Mouse (Mus musculus) limb, embryonic 10.5 days (tissue): ENCODE measurements around the gene Parg. TPM values are rescaled to one million over a fixed set of nuclear protein-coding genes. Genes with fewer than 3 reads are reported as not detected.

Source experiments
- DNase-seq: peaks from one replicate; pipeline ENCODE4 v3.0.0-alpha.2; 2017; ENCODE audit warnings: low spot score
- H3K27ac ChIP-seq: fragments of 300-500 bp; sonication (generic); 2 replicates; pipeline ENCODE4 v1.5.1; 2016; ENCODE audit warnings: mild to moderate bottlenecking
- H3K27me3 ChIP-seq: fragments of 300-500 bp; sonication (generic); 2 replicates; pipeline ENCODE4 v1.6.1; 2016; ENCODE audit warnings: low read depth, mild to moderate bottlenecking; ENCODE audit not compliant: poor library complexity, severe bottlenecking
- H3K36me3 ChIP-seq: fragments of 300-500 bp; sonication (generic); 2 replicates; pipeline ENCODE4 v1.6.1; 2016; ENCODE audit warnings: mild to moderate bottlenecking, moderate library complexity
- H3K4me1 ChIP-seq: fragments of 300-500 bp; sonication (generic); 2 replicates; pipeline ENCODE4 v1.6.1; 2016
- H3K4me3 ChIP-seq: fragments of 300-500 bp; sonication (generic); 2 replicates; pipeline ENCODE4 v1.5.1; 2016; ENCODE audit warnings: mild to moderate bottlenecking, moderate library complexity
- H3K9me3 ChIP-seq: fragments of 300-500 bp; sonication (generic); replicated peaks from 2 replicates; pipeline ENCODE4 v1.6.1; 2016; ENCODE audit warnings: mild to moderate bottlenecking
- WGBS: fragments of 180-500 bp; shearing (Covaris S2); methylation state at CpG from one replicate; pipeline ENCODE4 v1.1.7; 2016; 5-methylcytosine and 5-hydroxymethylcytosine counted together
- polyA plus RNA-seq: library from polyadenylated mRNA; unstranded; fragments of >200 nt; fragmentation: Nextera tagmentation; extraction: Ambion mirVana; gene quantifications from 2 replicates; pipeline ENCODE4 v1.2.1, GENCODE M21; 2016

Gene Parg
- polyA plus RNA-seq, 1 experiment from 2014 or later: 56.0 TPM

- Histone ChIP-seq H3K27ac (no peak overlapping the region), H3K9me3 (no peaks in the 10 kb centered on the region), H3K4me3 (no peak overlapping the region), H3K27me3 (no peaks in the 10 kb centered on the region), H3K4me1 (no peaks in the 10 kb centered on the region), H3K36me3 (peaks cover 18% of the 10 kb centered on the region)
- WGBS: 83% methylated on average over 7 of the region's 7 CpGs
- no peak for DNase-seq
Measured at GRCm38 (mm10) chr14:32302423-32302822, 100.7 kb downstream of the Parg start.

DNA sequence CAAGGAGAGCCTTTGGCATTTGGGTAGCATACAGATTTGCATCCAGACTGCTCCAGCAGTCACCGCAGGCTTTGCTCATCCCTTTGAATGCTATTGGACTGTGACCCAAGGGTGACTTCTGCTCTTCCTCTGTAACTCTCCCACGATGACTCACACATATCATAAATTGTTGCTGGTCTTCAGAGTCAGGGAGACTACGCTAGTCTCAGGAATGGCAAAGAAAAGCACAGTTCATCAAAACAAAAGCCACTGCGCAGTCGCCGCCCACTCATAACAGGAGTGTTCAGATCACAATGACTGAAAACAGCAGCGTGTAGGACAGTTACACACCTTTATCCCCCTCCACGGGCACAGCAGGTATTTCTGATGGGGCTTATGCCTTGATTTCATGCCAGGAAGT is 103.2 kb downstream of the Parg start:
- Histone ChIP-seq H3K4me3 (no peak overlapping the region), H3K36me3 (peaks cover 5% of the 10 kb centered on the region; the same call in 1 of the 2 replicates), H3K4me1 (no peaks in the 10 kb centered on the region), H3K27ac (no peak overlapping the region), H3K9me3 (no peaks in the 10 kb centered on the region), H3K27me3 (no peaks in the 10 kb centered on the region)
- no peak for DNase-seq
- 89% methylated on average over 8 of the region's 8 CpGs for WGBS

GRCm38 (mm10) chr14:32309876-32310275 is 108.1 kb downstream of the Parg start:
- 43% methylated on average over 8 of the region's 8 CpGs for WGBS
- H3K27me3 ChIP-seq: no peaks in the 10 kb centered on the region
- peak; percentile 48 for DNase-seq

DNA sequence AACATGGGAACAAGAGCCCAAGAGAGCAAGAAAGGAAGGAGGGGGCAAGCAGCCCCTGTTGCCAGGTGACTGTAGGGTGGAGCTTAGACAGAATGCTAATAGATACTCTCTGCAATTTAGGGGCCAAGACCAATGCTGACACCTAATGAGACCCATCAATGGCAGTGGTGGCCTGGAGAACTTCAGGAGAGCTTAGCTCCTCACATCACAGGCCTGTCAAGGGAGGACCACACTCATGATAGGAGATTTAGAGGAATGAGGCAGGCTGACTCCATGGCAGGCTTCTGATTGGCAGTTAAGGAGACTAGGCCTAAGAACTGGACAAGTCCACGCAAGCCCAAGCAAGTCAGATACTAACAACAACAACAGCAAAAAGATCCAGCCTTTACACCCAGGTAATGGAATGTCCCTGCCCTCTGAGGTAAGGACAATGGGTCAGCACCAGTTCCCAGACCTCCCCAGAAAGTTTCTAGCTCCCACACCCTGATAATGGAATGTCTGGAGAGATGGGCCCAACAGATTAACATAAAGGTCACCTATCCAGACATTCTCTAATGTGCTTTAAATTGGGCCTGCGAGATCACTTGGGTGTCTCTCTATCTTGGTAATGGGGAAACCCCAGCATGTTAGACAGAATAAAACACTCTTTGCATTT is 109.8 kb downstream of the Parg start:
- Histone ChIP-seq H3K4me3 (no peak overlapping the region), H3K27me3 (no peaks in the 10 kb centered on the region), H3K4me1 (no peaks in the 10 kb centered on the region), H3K36me3 (no peaks in the 10 kb centered on the region), H3K27ac (no peak overlapping the region), H3K9me3 (no peaks in the 10 kb centered on the region)
- 82% methylated on average over 2 of the region's 2 CpGs for WGBS
- DNase-seq: no peak

More at GRCm38 (mm10) chr14:32309876-32310275, 108.1 kb downstream of the Parg start:
- Histone ChIP-seq H3K4me1 (no peaks in the 10 kb centered on the region), H3K4me3 (no peak overlapping the region), H3K27ac (no peak overlapping the region), H3K36me3 (no peaks in the 10 kb centered on the region), H3K9me3 (no peaks in the 10 kb centered on the region)

GRCm38 (mm10) chr14:32317822-32318221 is 116.1 kb downstream of the Parg start:
- 7% methylated on average over 4 of the region's 4 CpGs for WGBS
- Histone ChIP-seq H3K4me1 (peaks cover 11% of the 10 kb centered on the region), H3K4me3 (no peak overlapping the region), H3K27ac (no peak overlapping the region), H3K36me3 (no peaks in the 10 kb centered on the region), H3K9me3 (no peaks in the 10 kb centered on the region), H3K27me3 (no peaks in the 10 kb centered on the region)
- DNase-seq: no peak

GRCm38 (mm10) chr14:32321732-32322685 is 120.3 kb downstream of the Parg start, which contains the start of gene Ogdhl:
Gene Ogdhl (plus strand): TSS chr14:32322019.
- peak; percentile 95 for DNase-seq
- WGBS: 3% methylated on average over 50 of the region's 50 CpGs
- Histone ChIP-seq H3K27ac (peak within 1 kb of the TSS; percentile 87), H3K36me3 (0 out of 2 replicates have a peak, but pooled peaks cover 3% of the 10 kb centered on the region), H3K4me3 (peak within 1 kb of the TSS; percentile 66), H3K9me3 (no peaks in the 10 kb centered on the region), H3K4me1 (peaks cover 13% of the 10 kb centered on the region), H3K27me3 (no peaks in the 10 kb centered on the region)

- H3K27me3 ChIP-seq: no peaks in the 10 kb centered on the region
- peaks cover 5% of the 10 kb centered on the region; the same call in 1 of the 2 replicates for H3K36me3 ChIP-seq
- H3K9me3 ChIP-seq: no peaks in the 10 kb centered on the region
- H3K27ac ChIP-seq: 0 out of 2 replicates have a peak overlapping the region, but pooled peaks have one; percentile 87
- WGBS: 91% methylated on average over 5 of the region's 5 CpGs
- no peak for DNase-seq
- H3K4me3 ChIP-seq: no peak overlapping the region
- H3K4me1 ChIP-seq: peaks cover 9% of the 10 kb centered on the region
Measured at GRCm38 (mm10) chr14:32323221-32323620, 121.5 kb downstream of the Parg start.

DNA sequence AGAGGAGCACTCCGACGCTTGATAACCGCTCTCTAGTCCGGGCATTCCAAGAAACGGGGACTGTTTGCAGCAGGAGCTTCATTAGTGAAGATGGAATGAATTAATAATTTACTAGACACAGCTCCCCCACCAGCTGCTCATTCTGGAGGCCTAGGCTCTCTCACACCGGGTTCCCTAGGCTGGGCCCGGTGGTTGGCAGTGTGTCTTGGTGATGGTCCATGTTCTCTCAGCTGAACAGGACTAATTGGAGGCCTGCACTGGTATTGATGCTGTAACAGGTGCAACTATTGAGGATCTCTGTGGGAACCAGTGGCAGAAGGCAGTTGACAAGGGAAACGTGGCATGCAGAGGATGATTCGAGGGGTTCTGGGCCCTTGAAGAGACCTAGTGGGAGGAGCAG is 125.6 kb downstream of the Parg start:
- H3K4me3 ChIP-seq: no peak overlapping the region
- 91% methylated on average over 9 of the region's 9 CpGs for WGBS
- H3K27me3 ChIP-seq: no peaks in the 10 kb centered on the region
- peaks cover 10% of the 10 kb centered on the region for H3K36me3 ChIP-seq
- H3K27ac ChIP-seq: no peak overlapping the region
- H3K4me1 ChIP-seq: peaks cover 6% of the 10 kb centered on the region
- no peaks in the 10 kb centered on the region for H3K9me3 ChIP-seq
- DNase-seq: no peak

GRCm38 (mm10) chr14:32332515-32333445 is 131.0 kb downstream of the Parg start:
- Histone ChIP-seq H3K27ac (no peak overlapping the region), H3K4me3 (no peak overlapping the region), H3K27me3 (no peaks in the 10 kb centered on the region), H3K9me3 (no peaks in the 10 kb centered on the region), H3K4me1 (no peaks in the 10 kb centered on the region), H3K36me3 (peaks cover 47% of the 10 kb centered on the region)
- DNase-seq: no peak
- WGBS: 91% methylated on average over 20 of the region's 20 CpGs

DNA sequence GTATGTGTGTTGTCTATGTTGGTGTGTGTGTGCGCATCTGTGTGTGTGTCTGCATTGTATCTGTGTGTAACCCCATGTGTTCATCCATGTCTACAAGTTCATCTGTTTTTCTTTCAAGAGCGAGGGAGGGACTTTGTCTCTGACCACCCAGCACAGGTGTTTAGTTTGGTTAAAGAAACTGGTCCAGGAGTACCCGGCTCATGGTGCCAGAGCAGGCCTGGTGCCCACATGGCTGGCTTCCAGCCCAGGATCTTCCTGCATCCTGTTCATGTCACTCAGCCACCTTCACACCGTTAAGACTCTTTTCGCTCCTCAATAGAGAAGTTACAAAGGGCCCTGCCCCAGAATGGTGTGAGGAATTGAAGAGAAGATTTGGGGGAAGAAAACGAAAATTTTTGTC is 134.3 kb downstream of the Parg start:
- Histone ChIP-seq H3K9me3 (no peaks in the 10 kb centered on the region), H3K27me3 (no peaks in the 10 kb centered on the region), H3K4me1 (no peaks in the 10 kb centered on the region), H3K27ac (no peak overlapping the region), H3K36me3 (peaks cover 77% of the 10 kb centered on the region), H3K4me3 (no peak overlapping the region)
- 93% methylated on average over 6 of the region's 6 CpGs for WGBS
- DNase-seq: no peak

GRCm38 (mm10) chr14:32336547-32336946 is 134.8 kb downstream of the Parg start:
- WGBS: 84% methylated on average over 11 of the region's 11 CpGs
- Histone ChIP-seq H3K27ac (no peak overlapping the region), H3K27me3 (no peaks in the 10 kb centered on the region), H3K9me3 (no peaks in the 10 kb centered on the region), H3K4me3 (no peak overlapping the region), H3K4me1 (no peaks in the 10 kb centered on the region), H3K36me3 (peaks cover 83% of the 10 kb centered on the region)
- DNase-seq: no peak

- Histone ChIP-seq H3K27me3 (no peaks in the 10 kb centered on the region), H3K4me3 (no peak overlapping the region), H3K36me3 (peaks cover 87% of the 10 kb centered on the region), H3K4me1 (no peaks in the 10 kb centered on the region), H3K9me3 (no peaks in the 10 kb centered on the region), H3K27ac (no peak overlapping the region)
- no peak for DNase-seq
- WGBS: 95% methylated on average over 7 of the region's 7 CpGs
Measured at GRCm38 (mm10) chr14:32341823-32342222, 140.1 kb downstream of the Parg start.
